Comparison of ENCODE assay signal across 9 mouse cellular contexts in genomic region chr15:8447193-8447767, GRCm38 (mm10). TPM values are rescaled to one million over a fixed set of nuclear protein-coding genes. Genes with fewer than 3 reads are reported as not detected.
DNase-seq lines count a peak whose midpoint lies in the region; ATAC-seq and TF ChIP-seq lines count a peak whose summit lies in the region.
"Had no signal": no experiment of that assay in that cellular context is flagged by ENCODE, and none has a peak within 500 bp of the region (broad histone marks: within the 10 kb centered on the region; RNA-seq: fewer than 3 reads in every experiment).

No protein-coding gene starts in this region.

- TF ChIP-seq CTCF in embryonic fibroblast, embryonic 13.5 days (IDR thresholded peaks at IDR 0.05; ENCODE audit: borderline replicate concordance, insufficient read depth, low read length): no peak

- WGBS in liver, embryonic 11.5 days: 73% methylated on average over 8 of the region's 8 CpGs
- 59% methylated on average over 8 of the region's 8 CpGs for WGBS in limb, embryonic 11.5 days
- WGBS in stomach, embryonic 14.5 days: 66% methylated on average over 8 of the region's 8 CpGs

- no peaks in the 10 kb centered on the region for H3K9me3 ChIP-seq in liver, embryonic 11.5 days (ENCODE audit: control insufficient read depth, low read length)
- H3K9me3 ChIP-seq in limb, embryonic 11.5 days (ENCODE audit: control insufficient read depth, low read length): no peaks in the 10 kb centered on the region
- H3K9me3 ChIP-seq in stomach, embryonic 14.5 days (ENCODE audit: control insufficient read depth, low read depth, low read length): no peaks in the 10 kb centered on the region

- ATAC-seq in liver, embryonic 11.5 days (replicated peaks; ENCODE audit: low FRiP score): no peak
- no peak for ATAC-seq in limb, embryonic 11.5 days (ENCODE audit: insufficient number of reproducible peaks, low FRiP score, low TSS enrichment, low read depth)
- no peak for ATAC-seq in stomach, embryonic 14.5 days (ENCODE audit: insufficient number of reproducible peaks, insufficient read depth, low FRiP score, low read depth)

- no peaks in the 10 kb centered on the region for H3K27me3 ChIP-seq in liver, embryonic 11.5 days (replicated peaks; ENCODE audit: control insufficient read depth, insufficient read depth, low read length)
- H3K27me3 ChIP-seq in limb, embryonic 11.5 days (ENCODE audit: control insufficient read depth, insufficient read depth, low read length): no peaks in the 10 kb centered on the region
- no peaks in the 10 kb centered on the region for H3K27me3 ChIP-seq in stomach, embryonic 14.5 days (ENCODE audit: control insufficient read depth, insufficient read depth, low read length)

- no peak for DNase-seq in liver, embryonic 11.5 days (ENCODE audit: low spot score)
- DNase-seq in liver: no peak
- DNase-seq in limb, embryonic 11.5 days (ENCODE audit: low spot score): no peak
- no peak for DNase-seq in gastrocnemius, postnatal 4 days (ENCODE audit: low spot score in 2 of 2)
- no peak for DNase-seq in spleen, postnatal 4 days (ENCODE audit: low spot score in 2 of 2)
- DNase-seq: adrenal gland, postnatal 25 days; lung, adult 2 months had no signal

- no peak overlapping the region for H3K9ac ChIP-seq in liver, embryonic 11.5 days (ENCODE audit: low read depth, low read length)
- no peak overlapping the region for H3K9ac ChIP-seq in limb, embryonic 11.5 days (ENCODE audit: low read length)
- no peak overlapping the region for H3K9ac ChIP-seq in stomach, embryonic 14.5 days (replicated peaks; ENCODE audit: low read depth, low read length)

- no peak overlapping the region for H3K4me3 ChIP-seq in liver, embryonic 11.5 days (ENCODE audit: low read depth, low read length)
- peak overlapping the region; percentile 20 for H3K4me3 ChIP-seq in embryonic fibroblast, embryonic 13.5 days (ENCODE audit: insufficient read depth, low read length)
- no peak overlapping the region for H3K4me3 ChIP-seq in limb, embryonic 11.5 days (ENCODE audit: low read depth, low read length)
- peak overlapping the region; percentile 95; the same call in 1 of the 2 replicates for H3K4me3 ChIP-seq in stomach, embryonic 14.5 days (ENCODE audit: low read depth, low read length)

- peak overlapping the region; percentile 52 for H3K4me2 ChIP-seq in liver, embryonic 11.5 days
- H3K4me2 ChIP-seq in limb, embryonic 11.5 days (ENCODE audit: low read depth, severe bottlenecking): 0 out of 2 replicates have a peak overlapping the region, but pooled peaks have one; percentile 0
- peak overlapping the region; percentile 97 for H3K4me2 ChIP-seq in stomach, embryonic 14.5 days (replicated peaks; ENCODE audit: low read depth, low read length)

- no peaks in the 10 kb centered on the region for H3K36me3 ChIP-seq in liver, embryonic 11.5 days (ENCODE audit: control insufficient read depth, insufficient read depth, low read length)
- H3K36me3 ChIP-seq in limb, embryonic 11.5 days (ENCODE audit: control insufficient read depth, insufficient read depth, low read length): no peaks in the 10 kb centered on the region
- no peaks in the 10 kb centered on the region for H3K36me3 ChIP-seq in stomach, embryonic 14.5 days (ENCODE audit: control insufficient read depth, insufficient read depth, low read length)

- peaks cover 10% of the 10 kb centered on the region for H3K4me1 ChIP-seq in liver, embryonic 11.5 days (replicated peaks; ENCODE audit: control insufficient read depth, insufficient read depth, low read length)
- peaks cover 4% of the 10 kb centered on the region; the same call in 1 of the 2 replicates for H3K4me1 ChIP-seq in embryonic fibroblast, embryonic 13.5 days (ENCODE audit: control insufficient read depth, insufficient read depth, low read length)
- H3K4me1 ChIP-seq in limb, embryonic 11.5 days (ENCODE audit: control insufficient read depth, insufficient read depth, low read length): peaks cover 11% of the 10 kb centered on the region; the same call in 1 of the 2 replicates
- no peaks in the 10 kb centered on the region for H3K4me1 ChIP-seq in stomach, embryonic 14.5 days (ENCODE audit: control insufficient read depth, insufficient read depth, low read length)

- H3K27ac ChIP-seq in liver, embryonic 11.5 days (ENCODE audit: low read depth, low read length): no peak overlapping the region
- H3K27ac ChIP-seq in embryonic fibroblast, embryonic 13.5 days (ENCODE audit: insufficient read depth, low read length): no peak overlapping the region
- no peak overlapping the region for H3K27ac ChIP-seq in limb, embryonic 11.5 days (replicated peaks; ENCODE audit: low read depth, low read length)
- H3K27ac ChIP-seq in stomach, embryonic 14.5 days (ENCODE audit: low read length): no peak overlapping the region

- TF ChIP-seq POLR2A in embryonic fibroblast, embryonic 13.5 days (IDR thresholded peaks at IDR 0.05; ENCODE audit: low read depth, low read length): no peak

RNA-seq across cellular contexts. Expression of gene Nipbl, which starts 3.0 kb away (rescaled TPM):
- polyA plus RNA-seq in liver, embryonic 11.5 days (2014; fragmentation: Nextera tagmentation; extraction: Ambion mirVana): 15.3 and 16.8 TPM in 2 replicates
- 40.3 and 48.7 TPM in 2 replicates for polyA plus RNA-seq in embryonic fibroblast, embryonic 13.5 days (2011; ENCODE audit: insufficient read length, low read depth, missing spikeins)
- 25.6 and 27.1 TPM in 2 replicates for polyA plus RNA-seq in limb, embryonic 11.5 days (2014; fragmentation: Nextera tagmentation; extraction: Ambion mirVana)
- polyA plus RNA-seq in stomach, embryonic 14.5 days (2014; fragmentation: Nextera tagmentation; extraction: Ambion mirVana): 26.1 and 26.7 TPM in 2 replicates
- 10 to 100 TPM; 35.8 to 40.2 TPM for total RNA-seq in gastrocnemius, postnatal 4 days (2021)

Comparison
In these comparisons a context has a peak if more than half of its experiments do, and no peak if none do; other contexts are left out.
1. H3K4me2 ChIP-seq: peak in every context shown above with its lines; median percentile 97 in stomach, embryonic 14.5 days; 52 in liver, embryonic 11.5 days; 0 in limb, embryonic 11.5 days.
2. H3K4me3 ChIP-seq: peak in embryonic fibroblast, embryonic 13.5 days (single experiment) and stomach, embryonic 14.5 days (single experiment); none in liver, embryonic 11.5 days (single experiment) and limb, embryonic 11.5 days (single experiment).